Mouse (Mus musculus) gastrocnemius, postnatal 36 days (tissue): ENCODE measurements around the gene Islr2. TPM values are rescaled to one million over a fixed set of nuclear protein-coding genes. Genes with fewer than 3 reads are reported as not detected.

Source experiments
- DNase-seq, 2 experiments: peaks; one replicate each; pipeline ENCODE4 v3.0.0; 2022
- intact Hi-C: fragments of 180-260 bp; cut with DNase I; formaldehyde crosslinking; loops from one replicate; pipeline ENCODE4 v1.15.1; 2025
- total RNA-seq, 2 experiments: library from RNA; stranded (reverse); gene quantifications; 2 replicates each; pipeline ENCODE4 v1.2.3; 2021

The Islr2 gene
- total RNA-seq, 2 experiments from 2014 or later, result 2.6 to 4.7 TPM

DNA sequence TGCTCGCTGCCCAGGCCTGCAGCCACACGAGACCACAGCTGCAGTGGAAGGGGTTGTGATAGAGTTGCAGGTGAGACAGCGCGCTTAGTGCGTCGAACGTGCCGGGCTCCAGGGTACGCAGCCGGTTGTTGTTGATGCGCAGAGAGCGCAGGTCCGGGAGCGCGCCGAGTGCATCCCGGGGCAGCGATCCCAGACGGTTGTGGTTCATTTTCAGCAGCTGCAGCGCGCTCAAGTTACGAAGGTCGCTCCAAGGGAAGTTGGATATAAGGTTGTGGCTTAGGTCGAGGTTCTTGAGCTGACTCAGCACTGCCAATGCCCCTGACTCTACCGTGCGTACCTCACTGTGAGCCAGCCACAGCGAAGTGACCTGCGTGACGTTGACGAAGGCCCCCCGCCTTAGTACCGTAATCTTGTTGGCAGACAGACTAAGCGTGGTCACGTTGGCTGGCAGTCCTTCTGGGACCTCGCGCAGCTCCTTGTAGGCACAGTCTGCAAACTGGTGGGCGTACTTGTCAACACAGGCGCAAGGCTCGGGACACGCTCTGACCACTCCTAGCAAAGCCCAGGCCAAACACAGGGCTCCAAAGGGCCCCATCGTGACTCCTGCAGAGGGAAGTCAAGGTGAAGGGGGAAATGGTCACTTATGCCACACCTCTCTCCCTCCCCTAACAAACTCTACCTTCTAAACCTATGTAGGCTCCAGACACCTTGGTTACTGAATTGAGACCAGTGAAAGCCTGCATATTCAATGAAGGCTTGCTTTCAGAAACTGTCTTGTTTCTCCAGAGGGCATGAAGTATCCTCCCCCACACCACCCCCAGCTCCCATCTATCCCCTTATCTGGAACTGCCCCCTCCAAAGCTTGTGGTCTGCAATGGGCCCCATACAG is 4.5 kb downstream of the Islr2 start:
- intact Hi-C loops, result no loop called here

DNA sequence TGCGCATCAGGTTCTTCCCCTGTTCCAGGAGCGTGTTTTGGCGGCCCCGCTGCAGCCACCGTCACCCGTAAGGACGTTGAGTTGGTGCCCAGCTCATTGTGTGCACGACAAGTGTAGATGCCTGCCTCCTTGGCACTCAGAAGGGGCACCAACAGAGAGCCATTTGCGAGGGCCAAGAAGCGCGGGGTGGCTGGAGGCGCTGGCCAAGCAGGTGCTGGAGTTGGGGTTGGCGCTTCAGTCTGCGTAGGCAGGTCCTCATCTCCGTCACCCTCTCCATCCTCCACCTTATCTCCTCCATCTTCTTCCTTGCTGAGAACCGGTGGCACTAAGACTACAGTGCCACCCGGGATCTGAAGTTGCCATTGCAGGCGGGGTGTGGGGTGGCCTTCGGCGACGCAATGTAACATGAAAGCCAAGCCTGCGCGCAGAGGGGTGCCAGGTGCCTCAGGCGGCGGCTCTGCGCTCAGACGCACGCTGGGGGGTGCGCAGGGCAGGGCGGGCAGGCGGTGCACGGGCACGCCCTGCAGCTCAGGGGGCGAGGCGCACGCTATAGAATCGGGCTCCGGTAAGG is 5.2 kb downstream of the Islr2 start:
- intact Hi-C loops, result no loop called here
- DNase-seq, result no peak

More for the DNA sequence above, 4.5 kb downstream of the Islr2 start:
- DNase-seq, result no peak

DNA sequence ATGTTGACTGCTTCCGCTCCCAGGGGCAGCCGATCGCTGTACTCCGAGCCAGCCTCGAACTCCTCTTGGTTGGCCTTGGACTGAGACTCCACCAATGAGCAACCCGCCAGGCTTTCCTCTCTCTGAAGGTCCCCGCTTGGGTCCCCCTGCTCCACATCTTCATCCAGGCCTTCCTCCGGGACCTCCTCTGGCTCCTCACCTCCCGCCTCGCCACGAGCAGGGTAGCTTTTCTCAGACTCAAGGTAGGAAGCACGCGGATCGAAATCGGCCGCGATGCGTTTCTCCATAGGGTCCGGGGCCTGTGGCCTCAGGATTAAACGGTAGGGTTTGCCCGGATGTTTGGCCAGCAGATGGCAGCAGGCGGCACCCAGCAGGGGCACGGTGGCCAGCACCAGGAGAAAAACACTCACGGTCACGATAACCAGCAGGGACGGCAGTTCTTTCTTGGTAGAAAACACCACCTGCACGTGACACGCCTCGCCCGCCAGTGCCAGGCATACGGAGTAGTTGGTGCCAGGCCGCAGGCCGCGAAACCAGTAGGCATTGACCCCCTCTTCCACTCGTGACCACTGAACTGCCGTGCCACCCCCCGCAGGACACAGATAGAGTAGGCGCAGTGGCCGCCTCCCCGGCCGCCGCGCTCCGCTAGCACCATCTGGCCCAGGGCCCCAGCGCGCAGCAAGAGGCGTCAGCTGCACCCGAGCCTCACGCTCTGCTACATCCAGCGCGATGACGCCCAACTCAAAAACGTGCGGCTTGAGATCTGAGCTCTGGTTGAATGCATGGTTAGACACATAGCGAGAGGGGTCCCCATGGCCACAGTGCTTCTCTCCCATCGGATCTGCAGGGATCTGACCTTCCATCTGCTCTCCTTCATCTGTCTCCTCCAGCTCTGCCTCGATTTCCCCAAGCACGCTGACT is 6.1 kb downstream of the Islr2 start:
- no peak for DNase-seq
- intact Hi-C loops, result no loop called here

DNA sequence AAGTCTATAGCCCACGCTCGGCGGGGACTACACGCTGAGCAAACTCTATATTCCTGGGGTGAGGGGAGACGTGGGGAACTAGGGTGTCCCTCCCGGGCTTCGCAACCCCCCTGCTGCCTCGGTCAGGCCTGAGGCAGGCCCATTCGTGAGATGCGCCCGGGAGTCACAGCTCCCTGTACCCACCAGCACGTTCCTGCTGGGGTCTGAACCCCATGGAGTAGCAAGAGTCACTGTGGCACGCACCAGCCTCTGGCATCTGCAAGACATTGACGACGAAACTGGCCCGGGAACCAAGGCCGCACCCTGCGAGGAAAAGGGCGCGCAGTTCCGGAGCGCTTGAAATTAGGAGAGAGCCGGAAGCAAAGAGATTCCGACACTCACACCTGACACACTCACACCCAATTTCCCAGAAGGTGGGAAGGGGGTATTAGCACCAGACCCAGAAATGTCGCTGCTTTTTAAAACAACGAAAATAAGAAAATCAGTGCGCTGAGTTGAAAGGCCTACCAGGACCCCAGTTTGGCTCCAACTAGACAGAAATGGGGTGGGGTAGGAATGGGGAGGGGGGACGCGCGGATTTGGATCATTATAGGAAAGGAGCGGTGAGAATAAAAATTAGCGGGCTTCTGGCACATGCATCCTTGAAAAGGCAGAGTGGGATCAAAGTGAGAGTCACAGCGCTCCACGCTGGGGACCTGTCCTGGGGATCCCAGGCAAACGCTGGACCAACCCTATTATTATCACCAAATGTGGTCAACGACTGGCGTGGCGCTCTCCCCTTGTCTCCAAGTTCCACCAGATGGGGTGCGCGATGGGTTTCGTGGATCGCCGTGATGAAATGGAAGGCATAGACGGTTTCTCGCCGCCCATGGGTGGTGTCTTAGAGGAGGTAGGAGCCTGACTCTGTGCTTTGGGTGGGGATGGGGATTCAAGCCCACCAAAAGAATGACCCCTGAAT is 7.2 kb downstream of the Islr2 start:
- intact Hi-C loops, result no loop called here
- no peak for DNase-seq

DNA sequence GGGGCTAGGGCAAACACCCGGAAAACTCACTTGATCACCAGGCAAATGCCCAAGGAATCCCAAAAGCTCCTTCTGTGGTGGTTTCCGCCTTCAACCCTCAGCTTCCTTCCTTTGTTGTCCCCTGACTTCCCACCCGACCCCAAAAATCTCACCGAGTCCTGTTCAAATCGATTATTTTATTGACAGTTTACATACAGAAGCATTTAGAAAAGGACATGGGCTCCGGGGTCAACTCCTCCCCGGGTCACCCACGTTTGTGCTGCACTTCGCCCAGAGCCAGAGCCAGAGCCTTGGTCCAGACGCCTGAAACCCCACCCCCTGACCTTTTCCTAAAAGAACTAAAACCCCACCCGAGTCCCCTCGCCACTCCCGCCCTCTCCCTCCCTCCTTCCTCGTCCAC is 8.0 kb downstream of the Islr2 start:
- intact Hi-C loops, result no loop called here
- no peak for DNase-seq

DNA sequence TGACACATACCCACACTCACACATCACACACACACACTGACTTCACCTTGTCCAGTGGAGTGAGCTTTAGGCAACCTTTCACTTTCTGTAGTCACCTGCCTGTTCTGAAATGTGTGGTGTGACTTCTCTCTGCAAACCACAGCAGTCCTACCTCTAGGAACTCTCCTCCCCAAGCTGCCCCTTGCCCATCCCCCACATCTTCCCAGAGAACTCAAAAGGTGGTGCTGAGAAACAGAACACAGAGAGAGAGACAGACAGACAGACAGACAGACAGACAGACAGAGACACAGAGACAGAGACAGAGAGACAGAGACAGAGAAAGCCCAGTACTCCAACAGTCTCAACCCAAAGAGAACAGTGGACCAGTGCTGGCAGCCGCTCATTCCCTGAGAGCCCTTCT is 8.4 kb downstream of the Islr2 start:
- no peak for DNase-seq
- intact Hi-C loops, result no loop called here

DNA sequence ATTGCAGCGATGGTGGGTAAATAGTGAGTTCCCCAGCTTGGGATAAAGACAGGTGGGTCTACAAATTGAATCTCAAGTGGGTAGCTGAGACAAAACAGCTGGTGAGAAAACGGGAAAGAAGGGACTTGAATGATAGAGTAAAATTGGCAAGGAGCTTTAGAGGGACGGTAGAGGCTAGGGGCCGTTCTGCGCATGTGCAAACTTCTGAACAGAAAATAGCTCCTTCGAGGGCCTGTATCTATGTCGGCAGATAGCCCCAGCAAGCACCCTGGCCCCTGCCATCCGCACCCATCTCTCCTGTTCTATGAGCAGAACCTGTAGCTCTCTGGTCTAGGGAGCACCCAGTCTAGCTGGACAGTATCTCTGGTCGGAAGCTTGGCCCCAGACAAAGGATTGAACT is 9.9 kb downstream of the Islr2 start:
- no peak for DNase-seq
- intact Hi-C loops, result no loop called here

DNA sequence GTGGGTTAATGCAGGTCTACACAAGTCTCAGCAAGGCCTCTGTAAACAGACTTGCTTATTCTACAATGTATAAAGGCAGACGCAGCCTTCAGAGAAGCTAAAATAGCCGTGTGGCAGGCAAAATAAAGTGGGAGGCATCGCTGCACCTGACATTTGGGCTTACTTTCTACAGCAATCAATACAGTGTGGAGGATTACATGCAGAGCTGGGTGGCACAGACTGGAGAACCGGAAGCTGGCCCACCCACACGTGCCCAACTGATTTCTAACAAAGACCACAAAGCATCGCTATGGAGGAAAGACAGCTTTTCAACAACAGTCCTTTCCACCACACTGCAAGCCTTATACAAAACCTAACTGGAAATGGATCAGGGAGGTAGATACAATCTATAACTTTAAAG is 19.7 kb downstream of the Islr2 start:
- intact Hi-C loops, result no loop called here
- DNase-seq, result no peak

DNA sequence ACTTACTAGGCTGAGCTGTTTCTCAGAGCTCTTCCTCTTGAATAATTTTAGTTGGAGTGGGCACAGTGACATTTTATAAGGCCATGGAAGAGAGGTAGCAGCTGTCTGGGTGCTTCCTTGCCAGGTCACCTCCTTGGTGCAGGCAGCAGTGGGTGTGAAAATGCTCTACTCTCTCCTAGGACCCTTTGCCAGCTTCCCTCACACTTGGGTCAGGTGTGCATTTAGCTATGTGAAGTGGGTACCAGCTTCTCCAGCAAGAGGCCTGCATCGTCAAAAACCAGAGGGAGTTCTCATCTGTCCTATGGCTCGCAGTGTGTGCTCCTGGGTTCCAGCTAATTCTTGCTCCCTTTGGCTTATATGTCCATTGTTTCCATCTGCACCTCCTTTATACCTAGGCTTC is 24.7 kb downstream of the Islr2 start:
- intact Hi-C loops, result no loop called here
- no peak for DNase-seq

DNA sequence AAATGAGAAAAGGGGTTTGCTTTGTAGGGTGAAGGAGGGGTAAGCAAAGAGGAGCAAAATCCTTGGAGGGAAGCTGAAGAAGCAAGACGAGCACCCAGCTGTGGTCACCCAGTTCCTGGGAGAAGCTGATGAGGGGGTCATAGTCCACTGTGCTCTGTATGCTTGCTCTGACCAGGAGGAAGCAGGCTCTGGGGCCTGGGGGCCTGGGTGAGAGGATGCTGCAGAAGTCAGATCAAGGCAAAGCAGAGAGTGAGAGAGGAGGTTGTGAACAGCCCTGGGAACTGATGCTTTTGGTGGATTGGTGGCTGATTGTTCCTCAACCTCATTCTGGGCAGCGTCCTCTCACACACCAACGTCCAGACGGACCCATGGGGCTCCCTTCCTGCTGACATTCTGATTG is 27.0 kb downstream of the Islr2 start:
- intact Hi-C loops, result no loop called here
- no peak for DNase-seq

DNA sequence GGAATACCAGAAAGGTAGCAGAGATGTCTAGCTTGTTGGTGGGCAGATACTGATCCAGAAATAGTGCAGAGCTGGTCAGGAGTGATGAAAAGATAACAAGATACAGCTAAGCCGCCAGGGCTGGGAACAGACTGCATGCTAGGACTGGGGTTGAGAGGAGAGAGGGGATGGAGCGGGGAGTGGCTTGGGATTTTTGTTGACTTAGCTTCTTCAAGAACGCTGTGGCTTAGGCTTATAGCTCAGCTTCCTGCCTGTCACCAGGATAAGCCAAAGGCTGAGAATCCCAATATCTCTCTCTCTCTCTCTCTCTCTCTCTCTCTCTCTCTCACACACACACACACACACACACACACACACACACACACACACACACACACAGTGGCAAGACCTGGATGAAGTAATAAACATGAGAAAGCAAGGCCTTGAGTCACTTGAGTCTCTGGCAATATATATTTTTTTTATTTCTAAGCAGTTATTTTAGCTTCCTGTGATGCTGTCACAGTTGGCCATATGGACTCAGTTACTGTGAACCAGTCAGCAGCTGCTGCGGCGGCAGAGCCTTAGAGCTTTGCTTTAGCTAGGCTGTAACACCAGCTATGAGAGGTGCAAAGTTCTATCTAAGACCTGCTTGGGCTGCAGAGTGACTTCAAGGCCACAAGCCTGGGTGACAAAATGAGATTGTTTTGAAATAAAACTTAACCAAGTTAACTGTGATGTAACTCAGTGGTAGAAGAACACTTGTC is 28.2 kb downstream of the Islr2 start:
- intact Hi-C loops, result no loop called here
- no peak for DNase-seq

DNA sequence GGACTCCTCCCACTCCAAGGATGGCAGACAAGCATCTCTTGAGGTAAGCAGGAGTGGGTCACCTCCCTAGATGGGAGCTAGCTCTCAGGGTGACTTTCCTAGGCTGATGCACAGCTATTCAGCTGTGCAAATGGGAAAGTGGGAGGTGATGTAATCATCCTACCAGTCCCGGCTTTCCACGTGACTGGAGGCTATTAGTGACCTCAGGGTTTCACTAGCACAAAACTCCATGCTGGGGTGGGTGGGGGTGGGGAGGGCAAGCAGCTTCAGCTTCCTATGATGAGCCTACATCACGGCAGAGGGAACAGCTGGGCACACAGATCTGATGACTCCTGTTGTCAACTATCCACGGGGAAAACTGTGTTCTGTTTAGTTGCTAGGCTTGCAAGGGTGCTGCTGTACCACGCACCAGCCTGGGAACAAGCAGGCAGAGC is 29.3 kb downstream of the Islr2 start:
- intact Hi-C loops, result no loop called here
- no peak for DNase-seq

DNA sequence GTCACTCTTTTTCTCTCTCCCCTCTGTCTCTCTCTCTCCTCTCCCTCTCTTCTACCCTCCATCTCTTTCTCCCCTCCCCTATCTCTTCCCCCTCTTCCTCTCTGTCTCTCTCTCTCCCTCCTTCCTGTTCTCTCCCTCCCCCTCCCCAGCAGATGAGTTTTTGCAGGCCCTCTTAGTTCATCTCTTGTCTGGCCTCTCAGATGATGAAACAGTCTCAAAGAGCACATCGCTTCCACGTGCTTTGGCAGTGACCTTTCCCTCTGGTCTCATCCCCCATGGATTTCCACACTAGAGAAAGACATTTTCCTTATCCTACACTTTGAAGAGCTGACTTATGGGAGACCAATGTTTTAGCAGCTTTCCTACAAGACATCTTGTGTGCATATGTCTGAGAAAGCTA is 31.3 kb downstream of the Islr2 start:
- no peak for DNase-seq
- intact Hi-C loops, result no loop called here

DNA sequence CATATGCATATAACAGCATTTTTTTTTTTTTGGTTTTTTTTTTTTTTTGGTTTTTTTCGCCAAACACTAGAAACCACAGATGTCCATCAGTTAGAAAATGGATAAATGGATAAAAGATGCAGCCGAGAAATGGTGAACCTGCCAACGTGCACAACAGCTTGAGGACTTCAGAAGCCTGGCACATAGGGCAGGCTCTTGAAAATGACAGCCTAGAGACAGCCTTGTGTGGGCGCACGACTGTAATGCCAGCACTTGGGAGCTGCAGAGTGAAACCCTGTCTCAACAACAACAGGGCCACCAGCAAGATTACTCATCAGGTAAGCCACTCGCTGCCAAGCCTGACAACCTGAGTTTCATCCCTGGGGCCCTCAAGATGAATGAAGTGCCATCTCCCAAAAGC is 34.7 kb downstream of the Islr2 start:
- DNase-seq, result no peak
- intact Hi-C loops, result no loop called here

DNA sequence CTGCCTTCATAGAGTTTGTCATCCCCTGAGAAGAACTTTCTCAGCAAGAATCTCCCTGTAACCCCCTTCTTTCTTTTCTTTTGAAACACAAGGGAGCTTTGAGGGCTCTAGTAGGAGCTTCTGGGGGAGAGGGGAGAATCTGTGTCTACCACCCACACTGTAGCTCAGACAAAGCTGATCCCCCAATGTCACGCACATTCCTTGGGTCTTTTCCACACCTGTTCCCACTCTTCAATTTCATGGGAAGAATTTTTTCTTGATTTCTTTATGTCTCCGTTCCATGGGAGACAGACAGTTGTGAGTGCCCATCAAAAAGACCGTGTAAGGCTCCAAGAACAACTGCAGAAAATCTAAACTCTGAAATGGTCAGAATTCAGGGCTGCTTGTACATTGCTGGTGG is 35.2 kb downstream of the Islr2 start:
- intact Hi-C loops, result no loop called here
- no peak for DNase-seq

DNA sequence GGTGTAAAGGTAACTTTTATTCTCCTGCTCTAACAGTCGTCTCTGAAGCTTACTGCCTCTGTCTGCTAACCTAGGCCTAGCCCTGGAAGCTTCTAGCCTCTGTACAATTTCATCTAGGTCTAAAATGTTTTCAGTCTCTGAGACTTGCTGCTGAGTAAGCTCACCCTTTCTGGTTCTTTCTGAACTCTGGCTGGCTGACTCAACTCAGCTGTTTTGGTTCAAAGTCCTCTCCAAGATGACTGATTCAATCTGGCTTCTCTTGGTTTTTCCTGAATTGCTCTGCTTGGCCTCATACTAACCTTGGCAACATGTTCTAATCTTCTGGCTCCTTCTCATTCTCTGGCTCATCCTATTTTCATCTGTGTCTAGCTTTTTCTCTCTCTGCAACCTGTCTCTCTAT is 38.3 kb downstream of the Islr2 start:
- no peak for DNase-seq

DNA sequence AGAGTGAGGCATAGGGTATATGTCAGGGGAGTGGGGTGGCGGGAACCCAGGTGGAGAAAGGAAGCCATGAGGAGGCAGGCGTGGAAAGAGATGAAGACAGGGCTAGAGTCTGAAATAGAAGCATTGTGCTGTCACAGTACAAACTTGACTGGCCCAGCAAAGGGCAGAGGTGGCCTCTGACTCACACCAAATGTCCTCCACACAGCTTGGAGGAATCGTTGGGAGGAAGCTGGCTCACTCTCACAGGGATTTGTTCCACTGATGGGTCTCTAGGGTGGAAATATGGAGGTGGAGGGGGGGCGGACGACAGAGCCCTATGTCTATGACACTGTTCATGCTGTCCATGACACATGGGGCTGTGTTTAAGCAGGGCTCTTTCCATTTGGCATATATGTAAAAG is 41.0 kb downstream of the Islr2 start:
- intact Hi-C loops, result no loop called here
- DNase-seq, result no peak

More for the DNA sequence above, 38.3 kb downstream of the Islr2 start:
- intact Hi-C loops, result no loop called here

DNA sequence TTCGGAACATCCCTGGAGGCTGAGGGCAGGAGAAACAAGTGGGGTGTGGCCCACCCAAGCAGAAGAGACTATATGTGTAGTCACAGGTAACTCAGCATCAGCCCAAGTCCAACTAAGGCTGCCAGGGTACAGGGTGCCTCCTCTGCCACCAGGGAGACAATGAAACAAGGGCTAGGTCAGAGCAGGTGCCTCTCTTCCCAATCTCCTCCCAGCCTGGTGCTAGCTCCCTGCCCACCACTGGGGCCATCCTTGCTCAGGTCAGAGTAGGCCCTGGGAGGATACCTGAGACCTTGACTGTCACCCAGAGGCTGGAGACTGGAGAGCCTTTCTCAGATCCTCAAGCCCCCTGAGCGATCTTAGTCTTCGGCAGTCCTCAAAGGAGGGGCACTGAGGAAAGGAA is 41.9 kb downstream of the Islr2 start:
- intact Hi-C loops, result no loop called here
- DNase-seq, result no peak

DNA sequence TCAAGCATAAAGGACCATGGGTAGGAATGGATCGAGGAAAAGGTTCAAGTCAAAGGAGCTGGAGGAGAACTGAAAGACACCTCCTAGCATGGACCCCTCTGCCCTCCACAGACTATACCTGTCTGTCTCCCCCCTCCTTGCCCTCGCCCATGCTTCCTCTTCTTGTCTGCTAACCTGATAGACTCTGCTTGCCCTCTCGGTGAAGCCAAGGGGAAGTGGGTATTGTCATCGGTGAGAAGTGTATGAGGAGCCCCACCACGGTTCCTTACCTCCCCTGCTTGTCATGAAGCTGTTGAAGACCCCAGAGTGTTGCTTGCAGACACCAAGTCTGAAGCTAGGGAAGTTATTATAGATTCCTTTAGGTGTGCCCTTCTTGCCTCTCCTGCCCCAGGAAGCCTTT is 43.8 kb downstream of the Islr2 start:
- no peak for DNase-seq
- intact Hi-C loops, result no loop called here
